Mouse (Mus musculus): Measurements from ENCODE around the gene Rnf138rt1. TPM values are rescaled to one million over a fixed set of nuclear protein-coding genes. Genes with fewer than 3 reads are reported as not detected.

Gene Rnf138rt1
- total RNA-seq (2014; fragmentation: Nextera tagmentation) (4.1 TPM in 1 of 2 replicates, not detected in the other), total RNA-seq (2017) (not detected in 2 replicates)

DNA sequence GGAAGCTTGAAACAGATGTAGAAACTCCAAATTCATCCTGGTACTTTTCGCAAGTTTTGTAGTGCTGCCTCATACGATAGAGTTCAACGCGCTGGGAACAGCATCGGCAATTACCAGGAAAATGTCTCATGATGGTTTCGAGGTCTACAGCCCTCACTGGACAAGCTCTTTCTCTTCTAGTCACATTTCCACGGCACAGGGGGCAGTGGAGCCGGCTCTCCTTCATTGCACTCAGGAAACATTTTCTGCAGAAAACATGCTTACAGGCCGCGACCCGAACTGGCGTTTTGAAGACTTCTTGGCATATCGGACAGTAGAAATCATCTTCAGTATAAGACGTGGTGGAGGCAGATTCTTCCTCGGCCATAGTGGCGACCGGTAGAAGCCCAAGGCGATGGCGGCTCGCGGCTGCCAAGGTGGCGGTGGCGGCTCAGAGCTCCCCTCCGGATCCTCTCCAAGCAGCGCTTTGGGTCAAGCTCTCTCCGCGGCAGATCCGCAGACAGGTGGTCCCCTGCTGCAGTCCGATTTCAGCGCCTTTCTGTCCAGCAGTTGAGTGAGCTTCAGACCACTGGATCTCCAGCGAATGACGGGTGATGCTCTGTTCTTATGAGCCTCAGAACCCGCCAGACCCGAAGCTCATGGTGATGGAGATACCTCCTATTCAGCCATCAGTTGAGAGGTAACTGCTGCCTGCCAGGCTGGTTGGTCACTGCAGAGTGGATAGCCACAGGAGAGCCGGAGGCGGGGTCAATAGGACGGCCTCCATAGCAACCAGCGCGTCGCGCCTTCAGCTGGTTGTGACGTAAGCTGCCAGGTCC, at the start of gene Rnf138rt1:
Rnf138rt1 (minus strand) TSS at position 713 of the 818 bp plus-strand sequence.
- peak; percentile 77 for ATAC-seq (replicated peaks; ENCODE audit: poor library complexity, severe bottlenecking)

DNA sequence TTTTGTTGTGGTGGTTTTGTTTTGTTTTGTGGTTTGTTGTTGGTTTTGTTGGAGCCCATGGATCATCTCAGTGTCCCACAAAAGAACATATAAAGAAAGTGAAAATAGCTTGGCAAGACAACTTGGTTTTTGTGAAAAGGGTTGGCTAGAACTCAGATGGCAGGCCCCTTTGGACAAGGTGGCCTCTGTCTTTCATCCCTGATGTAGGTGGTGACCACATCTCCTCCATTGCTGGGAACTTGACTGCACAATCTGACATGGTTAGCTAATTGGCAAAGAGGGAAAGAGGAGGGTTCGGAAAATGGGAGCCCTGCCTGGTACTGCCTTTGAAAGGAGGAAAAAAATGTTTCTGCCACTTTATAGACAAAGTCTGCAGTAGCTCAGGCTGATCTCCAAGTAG, 46.1 kb upstream of the Rnf138rt1 start:
- no peak for ATAC-seq (replicated peaks; ENCODE audit: poor library complexity, severe bottlenecking)

DNA sequence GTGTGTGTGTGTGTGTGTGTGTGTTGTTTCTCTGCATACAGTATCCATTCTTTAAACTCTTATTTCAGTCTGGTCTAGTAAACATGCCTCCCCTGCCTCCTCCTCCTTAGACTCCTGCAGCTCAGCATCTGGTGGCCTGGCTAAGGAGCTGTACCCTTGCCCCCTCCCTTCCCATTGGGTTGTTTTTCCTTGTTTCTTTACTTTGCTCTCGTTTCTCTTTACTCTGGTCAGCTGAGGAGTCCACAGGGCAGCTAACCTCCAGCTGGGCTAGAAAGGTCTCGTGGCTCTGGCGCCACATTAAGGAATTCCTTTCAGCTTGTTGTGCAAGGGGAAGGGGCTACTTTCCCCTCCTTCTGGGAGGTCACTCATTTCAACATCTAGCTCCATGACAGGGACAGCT, 5.2 kb upstream of the Rnf138rt1 start:
- no peak for ATAC-seq (replicated peaks; ENCODE audit: poor library complexity, severe bottlenecking)

DNA sequence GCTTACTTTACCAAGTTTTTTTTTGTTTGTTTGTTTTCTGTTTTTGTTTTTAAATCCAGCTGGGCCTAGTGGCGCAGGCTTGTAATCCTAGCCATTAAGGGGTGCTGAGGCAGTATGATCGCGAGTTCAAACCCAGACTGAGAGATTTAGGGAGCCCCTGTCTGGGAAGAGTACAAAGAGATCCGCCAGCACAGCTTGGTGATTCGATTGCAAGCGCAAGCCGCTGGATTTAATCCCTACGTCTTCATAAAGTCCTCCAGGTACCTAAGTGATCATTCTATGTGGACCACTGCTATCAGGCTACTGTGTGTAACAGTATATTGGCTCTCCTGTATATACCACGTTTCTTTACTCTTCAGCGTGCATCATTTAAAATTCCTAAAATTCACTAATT, 303 bp upstream of the Rnf138rt1 start:
- no peak; the same call in 1 of the 2 replicates for ATAC-seq (replicated peaks; ENCODE audit: poor library complexity, severe bottlenecking)

DNA sequence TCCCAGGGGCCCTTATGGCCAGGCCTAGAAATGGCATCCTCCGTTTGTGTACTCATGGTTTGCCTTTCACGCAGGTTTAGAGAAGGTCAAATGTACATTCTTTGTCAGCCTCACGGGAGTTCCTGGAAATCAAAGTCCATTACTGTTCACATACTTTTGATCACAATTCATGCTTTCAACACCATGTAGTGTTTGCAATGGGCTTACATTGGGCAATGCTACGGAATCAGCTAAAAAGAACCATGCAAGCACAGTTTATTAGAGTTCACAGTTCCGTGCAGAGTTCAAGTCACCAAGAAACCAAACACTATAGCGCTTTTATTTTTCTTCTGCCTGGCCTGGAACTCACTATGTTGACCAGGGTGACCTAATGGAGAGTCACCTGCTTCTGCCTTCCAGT, 15.1 kb downstream of the Rnf138rt1 start:
- no peak for ATAC-seq (replicated peaks; ENCODE audit: poor library complexity, severe bottlenecking)

DNA sequence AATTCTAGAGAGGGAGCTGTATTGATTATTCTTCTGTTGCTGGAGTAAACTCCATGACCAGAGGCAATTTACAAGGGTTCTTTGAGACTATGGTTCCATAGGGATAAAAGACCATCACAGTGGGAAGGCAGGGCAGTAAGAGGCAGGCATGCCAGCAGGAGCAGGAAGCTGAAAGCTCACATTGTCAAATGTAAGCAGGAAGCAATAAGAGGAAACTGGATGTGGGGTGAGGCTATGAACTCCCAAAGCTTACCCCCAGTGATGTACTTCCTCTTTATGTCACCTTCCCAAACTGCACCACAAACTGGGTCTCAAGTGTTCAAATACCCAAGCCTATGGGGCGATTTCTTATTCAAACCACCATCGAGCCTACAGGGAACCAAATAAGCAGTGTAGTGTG, 17.2 kb downstream of the Rnf138rt1 start:
- peak; percentile 99 for ATAC-seq (replicated peaks; ENCODE audit: poor library complexity, severe bottlenecking)

DNA sequence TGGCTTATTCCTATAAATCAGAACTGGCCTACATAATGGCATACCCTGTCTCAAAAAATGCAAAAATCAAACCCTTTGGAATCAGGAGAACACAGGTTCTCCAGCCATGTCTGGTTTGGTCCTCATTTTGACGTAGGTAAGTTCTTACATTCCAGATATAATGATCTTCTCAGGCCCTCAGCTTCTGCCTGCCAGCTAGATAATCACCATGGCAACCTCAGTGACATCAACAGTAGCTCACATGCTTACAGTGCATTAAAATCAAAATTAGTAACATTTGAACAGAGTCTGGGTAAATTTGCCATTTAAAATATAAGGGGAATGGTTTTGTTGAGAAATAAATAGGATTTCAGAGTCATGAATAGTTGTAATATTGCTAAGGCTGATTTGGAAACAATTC, 22.2 kb downstream of the Rnf138rt1 start:
- ATAC-seq (replicated peaks; ENCODE audit: poor library complexity, severe bottlenecking): no peak

DNA sequence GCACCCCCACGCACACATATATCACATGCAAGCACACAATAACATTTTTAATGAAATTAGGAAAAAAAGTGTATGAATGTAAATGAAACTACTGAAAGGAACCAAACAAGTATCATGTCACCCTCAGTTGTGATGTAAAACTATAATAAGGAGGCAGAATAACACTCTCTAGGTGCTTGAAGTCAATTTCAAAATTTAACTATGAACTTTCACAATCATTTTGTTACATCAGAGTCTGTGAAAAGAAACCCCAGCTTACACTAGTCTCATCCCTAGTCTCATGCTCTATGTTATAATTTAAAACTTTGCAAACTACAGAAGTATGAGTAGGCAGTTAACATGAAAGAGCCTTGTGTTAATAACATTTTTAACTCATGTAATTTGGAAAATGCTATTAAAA, 27.0 kb downstream of the Rnf138rt1 start:
- ATAC-seq (replicated peaks; ENCODE audit: poor library complexity, severe bottlenecking): peak; percentile 52

DNA sequence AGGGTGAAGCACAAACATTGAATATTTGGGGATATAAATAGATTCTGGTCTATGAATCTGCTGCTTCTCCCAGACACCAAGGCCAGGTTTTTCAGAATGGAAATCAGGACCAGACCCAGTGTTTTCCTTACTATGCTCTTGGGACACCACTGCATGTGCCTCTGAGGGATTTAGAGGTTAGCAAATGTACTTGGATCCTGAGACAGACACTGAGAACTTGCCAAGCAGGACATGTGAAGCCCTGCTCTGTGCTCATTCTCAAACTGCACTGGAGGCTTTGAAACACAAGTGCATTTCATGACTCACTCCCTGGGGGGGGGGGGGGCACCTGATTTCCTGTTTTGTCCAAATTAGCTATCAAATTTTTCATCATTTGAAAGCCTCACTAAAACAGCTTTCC, 37.5 kb downstream of the Rnf138rt1 start:
- no peak for ATAC-seq (replicated peaks; ENCODE audit: poor library complexity, severe bottlenecking)

DNA sequence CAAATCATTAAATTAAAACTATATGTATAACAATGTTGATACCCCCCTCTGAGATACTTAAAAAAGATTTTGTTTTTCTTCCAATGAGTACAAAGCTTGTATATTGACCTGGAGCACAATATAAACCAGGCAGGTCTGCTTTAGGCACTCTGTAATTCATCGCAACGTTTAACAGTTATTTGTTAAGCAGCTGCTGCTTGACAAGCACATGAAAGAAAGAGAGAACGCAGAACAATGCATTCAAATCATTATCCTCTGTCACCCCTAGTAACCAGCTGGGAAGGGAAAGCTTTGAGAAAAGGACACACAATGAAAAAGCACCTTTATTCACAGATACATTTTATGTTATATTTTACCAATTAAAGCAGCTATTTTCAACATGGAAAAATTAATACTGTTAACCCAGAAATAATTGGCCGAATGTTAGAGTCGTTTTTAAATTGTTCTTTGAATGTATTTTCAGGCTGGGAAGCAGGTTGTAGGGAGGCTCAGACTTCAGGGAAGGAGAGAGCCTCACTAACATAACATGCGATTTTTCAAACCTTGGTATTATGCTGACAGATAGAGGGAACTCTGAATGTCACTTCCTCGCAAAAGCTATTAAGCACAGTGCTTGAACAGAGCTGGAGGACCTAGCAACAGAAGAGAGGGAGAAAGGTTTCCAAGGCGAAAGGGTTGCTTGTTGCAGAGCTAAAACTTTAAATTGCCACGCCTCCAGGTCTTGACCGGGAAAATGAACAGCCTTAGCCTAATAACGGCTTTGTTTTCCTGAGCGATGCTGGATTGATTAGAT, 38.1 kb downstream of the Rnf138rt1 start:
- ATAC-seq (replicated peaks; ENCODE audit: poor library complexity, severe bottlenecking): no peak

DNA sequence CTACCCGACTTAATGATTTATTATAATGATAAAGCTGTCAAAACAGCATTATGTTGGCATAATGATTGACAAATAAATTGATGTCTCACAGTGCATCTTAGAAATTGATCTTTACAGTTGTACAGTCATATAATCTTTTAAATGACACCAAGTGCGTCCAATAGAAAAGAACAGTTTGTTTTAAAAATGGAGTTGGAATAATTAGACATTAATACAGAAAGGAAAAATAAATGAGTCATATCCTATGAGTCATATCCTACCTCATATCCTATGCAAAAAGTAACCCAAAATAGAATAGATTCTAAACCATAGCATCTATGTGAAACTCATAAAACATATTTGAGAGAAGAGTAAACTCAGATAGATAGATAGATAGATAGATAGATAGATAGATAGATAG, 40.5 kb downstream of the Rnf138rt1 start:
- ATAC-seq (replicated peaks; ENCODE audit: poor library complexity, severe bottlenecking): no peak

Other genes starting within 250 kb of the Rnf138rt1 start
- gene Grpr, start 211.7 kb downstream of the Rnf138rt1 start, total RNA-seq (2014; fragmentation: Nextera tagmentation): not detected in 2 replicates
- gene Grpr, start 211.7 kb downstream of the Rnf138rt1 start, total RNA-seq (2017): not detected in 2 replicates
- 48.8 and 68.5 TPM in 2 replicates for gene Ap1s2, start 147.7 kb upstream of the Rnf138rt1 start, total RNA-seq (2014; fragmentation: Nextera tagmentation)
- 32.0 and 38.7 TPM in 2 replicates for gene Ap1s2, start 147.7 kb upstream of the Rnf138rt1 start, total RNA-seq (2017)
- 28.7 and 44.5 TPM in 2 replicates for gene Zrsr2, start 197.3 kb upstream of the Rnf138rt1 start, total RNA-seq (2014; fragmentation: Nextera tagmentation)
- gene Zrsr2, start 197.3 kb upstream of the Rnf138rt1 start, total RNA-seq (2017): 42.5 and 65.0 TPM in 2 replicates